Comparison of ENCODE assay signal across 32 mouse cellular contexts in genomic region chrX:134020664-134021063, GRCm38 (mm10). TPM values are rescaled to one million over a fixed set of nuclear protein-coding genes. Genes with fewer than 3 reads are reported as not detected.
A peak's percentile ranks its signal among the peaks of the same experiment; 100 is the strongest.
DNase-seq lines count a peak whose midpoint lies in the region; ATAC-seq and TF ChIP-seq lines count a peak whose summit lies in the region.
"Had no signal": no experiment of that assay in that cellular context is flagged by ENCODE, and none has a peak within 500 bp of the region (broad histone marks: within the 10 kb centered on the region; RNA-seq: fewer than 3 reads in every experiment).

No protein-coding gene starts in this region.

- no peaks in the 10 kb centered on the region for H3K36me3 ChIP-seq in heart, embryonic 12.5 days
- no peaks in the 10 kb centered on the region for H3K36me3 ChIP-seq in lung, postnatal 0 days (ENCODE audit: insufficient read depth, low read length)
- H3K36me3 ChIP-seq: embryonic facial prominence, embryonic 10.5 days; embryonic facial prominence, embryonic 15.5 days; forebrain, embryonic 12.5 days; heart, embryonic 13.5 days; kidney, embryonic 15.5 days; limb, embryonic 10.5 days; limb, embryonic 15.5 days; liver, embryonic 13.5 days; lung, embryonic 15.5 days; midbrain, embryonic 12.5 days; neural tube, embryonic 12.5 days had no signal

- H3K27me3 ChIP-seq in heart, embryonic 12.5 days (replicated peaks), result no peaks in the 10 kb centered on the region
- no peaks in the 10 kb centered on the region for H3K27me3 ChIP-seq in lung, postnatal 0 days (replicated peaks; ENCODE audit: insufficient read depth, low read length)
- H3K27me3 ChIP-seq: heart, embryonic 13.5 days; limb, embryonic 15.5 days; liver, embryonic 13.5 days; lung, embryonic 15.5 days; midbrain, embryonic 12.5 days; neural tube, embryonic 12.5 days had no signal

- intact Hi-C loops in heart, postnatal 10 days (cut with DNase I), result no loop called here

- H3K9ac ChIP-seq in heart, embryonic 12.5 days, result no peak overlapping the region
- H3K9ac ChIP-seq in lung, postnatal 0 days (replicated peaks; ENCODE audit: low read depth), result no peak overlapping the region
- H3K9ac ChIP-seq: embryonic facial prominence, embryonic 15.5 days; forebrain, embryonic 12.5 days; heart, embryonic 13.5 days; hindbrain, embryonic 14.5 days; kidney, embryonic 15.5 days; limb, embryonic 15.5 days; liver, embryonic 13.5 days; lung, embryonic 15.5 days; midbrain, embryonic 12.5 days; neural tube, embryonic 12.5 days had no signal

- no peak for TF ChIP-seq CTCF in lung, postnatal 0 days (IDR thresholded peaks at IDR 0.05)

- H3K9me3 ChIP-seq in heart, embryonic 12.5 days (replicated peaks), result no peaks in the 10 kb centered on the region
- no peaks in the 10 kb centered on the region for H3K9me3 ChIP-seq in lung, postnatal 0 days (ENCODE audit: low read length)
- H3K9me3 ChIP-seq: embryonic facial prominence, embryonic 10.5 days; embryonic facial prominence, embryonic 15.5 days; forebrain, embryonic 12.5 days; heart, embryonic 13.5 days; kidney, embryonic 15.5 days; limb, embryonic 10.5 days; limb, embryonic 15.5 days; liver, embryonic 13.5 days; lung, embryonic 15.5 days; midbrain, embryonic 12.5 days; neural tube, embryonic 12.5 days had no signal

- H3K27ac ChIP-seq in heart, embryonic 12.5 days (ENCODE audit: poor library complexity, severe bottlenecking), result no peak overlapping the region
- H3K27ac ChIP-seq in lung, postnatal 0 days (ENCODE audit: low read length), result no peak overlapping the region
- H3K27ac ChIP-seq: embryonic facial prominence, embryonic 10.5 days; embryonic facial prominence, embryonic 15.5 days; forebrain, embryonic 12.5 days; heart, embryonic 13.5 days; hindbrain, embryonic 14.5 days; kidney, embryonic 15.5 days; limb, embryonic 10.5 days; limb, embryonic 15.5 days; liver, embryonic 13.5 days; midbrain, embryonic 12.5 days; neural tube, embryonic 12.5 days had no signal

- WGBS in heart, embryonic 12.5 days, result 50% methylated on average over 5 of the region's 5 CpGs
- 37% methylated on average over 5 of the region's 5 CpGs for WGBS in lung, postnatal 0 days

- TF ChIP-seq EP300 in lung, postnatal 0 days (IDR thresholded peaks at IDR 0.05), result 0 out of 2 replicates have a peak, but pooled peaks have one; percentile 11

- no peaks in the 10 kb centered on the region for H3K4me1 ChIP-seq in heart, embryonic 12.5 days (replicated peaks)
- H3K4me1 ChIP-seq in lung, postnatal 0 days (ENCODE audit: insufficient read depth, low read depth, low read length), result no peaks in the 10 kb centered on the region
- H3K4me1 ChIP-seq: embryonic facial prominence, embryonic 10.5 days; embryonic facial prominence, embryonic 15.5 days; forebrain, embryonic 12.5 days; heart, embryonic 13.5 days; kidney, embryonic 15.5 days; limb, embryonic 10.5 days; limb, embryonic 15.5 days; liver, embryonic 13.5 days; lung, embryonic 15.5 days; midbrain, embryonic 12.5 days; neural tube, embryonic 12.5 days had no signal

- DNase-seq in heart, adult 11 months, result peak; percentile 91
- DNase-seq in heart, postnatal 10 days, result peak; percentile 2 to 7
- no peak for DNase-seq in heart, postnatal 4 days
- DNase-seq in lung, postnatal 0 days (ENCODE audit: low spot score), result peak; percentile 5
- no peak for DNase-seq in lung, postnatal 14 days
- peak; percentile 1 for DNase-seq in embryo, embryonic 11 days
- DNase-seq in urinary bladder, postnatal 4 days (ENCODE audit: low spot score in 2 of 2), result no peak
- DNase-seq: adrenal gland, postnatal 10 days; cerebellum, adult 11 months; cerebellum, adult 9-10 months; cerebellum, postnatal 36 days; gastrocnemius, postnatal 25 days; layer of hippocampus, adult 9-11 months; liver, embryonic 13.5 days; right cerebral cortex, postnatal 4 days; thymus, adult 2 months; thymus, postnatal 36 days had no signal

- H3K4me2 ChIP-seq in heart, embryonic 12.5 days, result no peak overlapping the region
- H3K4me2 ChIP-seq in lung, postnatal 0 days (replicated peaks; ENCODE audit: low read depth, low read length), result no peak overlapping the region
- H3K4me2 ChIP-seq: embryonic facial prominence, embryonic 15.5 days; forebrain, embryonic 12.5 days; heart, embryonic 13.5 days; hindbrain, embryonic 14.5 days; kidney, embryonic 15.5 days; limb, embryonic 15.5 days; liver, embryonic 13.5 days; lung, embryonic 15.5 days; midbrain, embryonic 12.5 days; neural tube, embryonic 12.5 days had no signal

- no peak for ATAC-seq in heart, embryonic 12.5 days (ENCODE audit: insufficient number of reproducible peaks, low FRiP score)
- ATAC-seq in lung, postnatal 0 days, result no peak
- ATAC-seq: intestine, postnatal 0 days; Patski had no signal

- no peak overlapping the region for H3K4me3 ChIP-seq in heart, embryonic 12.5 days
- no peak overlapping the region for H3K4me3 ChIP-seq in lung, postnatal 0 days (ENCODE audit: low read depth, low read length)
- H3K4me3 ChIP-seq: embryonic facial prominence, embryonic 10.5 days; embryonic facial prominence, embryonic 15.5 days; forebrain, embryonic 12.5 days; heart, embryonic 13.5 days; kidney, embryonic 15.5 days; limb, embryonic 10.5 days; limb, embryonic 15.5 days; liver, embryonic 13.5 days; lung, embryonic 15.5 days; midbrain, embryonic 12.5 days; myocyte; neural tube, embryonic 12.5 days had no signal

RNA-seq across cellular contexts. Expression of gene Cstf2, which starts 38.3 kb away (rescaled TPM):
- 39.7 and 40.2 TPM in 2 replicates for polyA plus RNA-seq in heart, embryonic 12.5 days (2016; fragmentation: Nextera tagmentation; extraction: Ambion mirVana)
- total RNA-seq in heart, postnatal 10 days (2021), result 10 to 100 TPM; 20.4 to 22.0 TPM
- 10 to 100 TPM; 28.7 to 29.2 TPM for total RNA-seq in heart, postnatal 4 days (2021)
- 13.8 and 14.3 TPM in 2 replicates for polyA plus RNA-seq in lung, postnatal 0 days (2015; fragmentation: Nextera tagmentation; extraction: Ambion mirVana)

RNA-seq across cellular contexts. Expression of gene Sytl4, which starts 39.1 kb away (rescaled TPM):
- polyA plus RNA-seq in heart, embryonic 12.5 days (2016; fragmentation: Nextera tagmentation; extraction: Ambion mirVana), result 3.6 and 4.0 TPM in 2 replicates
- total RNA-seq in heart, postnatal 10 days (2021), result 1 to 10 TPM; 2.4 to 2.5 TPM
- total RNA-seq in heart, postnatal 4 days (2021), result 1 to 10 TPM; 2.5 to 3.7 TPM
- 2.1 and 2.5 TPM in 2 replicates for polyA plus RNA-seq in lung, postnatal 0 days (2015; fragmentation: Nextera tagmentation; extraction: Ambion mirVana)
- polyA plus RNA-seq: myocyte had no signal

Comparison
In these comparisons a context has a peak if more than half of its experiments do, and no peak if none do; other contexts are left out.
1. DNase-seq: peak in heart, adult 11 months (single experiment), heart, postnatal 10 days (2 of 2), lung, postnatal 0 days (single experiment) and embryo, embryonic 11 days (single experiment); none in heart, postnatal 4 days (single experiment), lung, postnatal 14 days (single experiment) and urinary bladder, postnatal 4 days (0 of 2).